Mouse (Mus musculus): ENCODE measurements around the gene Tspan18. TPM values are rescaled to one million over a fixed set of nuclear protein-coding genes. Genes with fewer than 3 reads are reported as not detected.

The Tspan18 gene
- polyA plus RNA-seq, 1 experiment from 2014 or later = 71.4 TPM

- no peak overlapping the region for H3K4me2 ChIP-seq (replicated peaks; ENCODE audit: low read depth, low read length)
- no peaks in the 10 kb centered on the region for H3K9me3 ChIP-seq (ENCODE audit: control insufficient read depth, low read length)
- WGBS = 23% methylated on average over 6 of the region's 7 CpGs
- no peak overlapping the region for H3K4me3 ChIP-seq (ENCODE audit: low read depth, low read length)
- no peaks in the 10 kb centered on the region for H3K27me3 ChIP-seq (ENCODE audit: control insufficient read depth, insufficient read depth, low read length)
- H3K27ac ChIP-seq (ENCODE audit: low read depth, low read length) = peak overlapping the region; percentile 79
- no peaks in the 10 kb centered on the region for H3K36me3 ChIP-seq (ENCODE audit: control insufficient read depth, insufficient read depth, low read length)
- no peak overlapping the region; the same call in 1 of the 2 replicates for H3K9ac ChIP-seq (ENCODE audit: low read depth, low read length)
- peaks cover 55% of the 10 kb centered on the region for H3K4me1 ChIP-seq (replicated peaks; ENCODE audit: control insufficient read depth, insufficient read depth, low read length)
- DNase-seq (ENCODE audit: low spot score) (peak; percentile 64), ATAC-seq (ENCODE audit: low FRiP score) (peak; percentile 21)
Observed at GRCm38 (mm10) chr2:93283481-93284293, 50.6 kb downstream of the Tspan18 start.

- peak overlapping the region; percentile 79 for H3K27ac ChIP-seq (ENCODE audit: low read depth, low read length)
- H3K9me3 ChIP-seq (ENCODE audit: control insufficient read depth, low read length) = no peaks in the 10 kb centered on the region
- WGBS = 87% methylated on average over 4 of the region's 4 CpGs
- H3K4me1 ChIP-seq (replicated peaks; ENCODE audit: control insufficient read depth, insufficient read depth, low read length) = peaks cover 59% of the 10 kb centered on the region
- no peaks in the 10 kb centered on the region for H3K36me3 ChIP-seq (ENCODE audit: control insufficient read depth, insufficient read depth, low read length)
- no peak overlapping the region for H3K4me3 ChIP-seq (ENCODE audit: low read depth, low read length)
- no peak for ATAC-seq (ENCODE audit: low FRiP score)
- H3K4me2 ChIP-seq (replicated peaks; ENCODE audit: low read depth, low read length) = no peak overlapping the region
- no peak overlapping the region for H3K9ac ChIP-seq (ENCODE audit: low read depth, low read length)
- no peak for DNase-seq (ENCODE audit: low spot score)
- no peaks in the 10 kb centered on the region for H3K27me3 ChIP-seq (ENCODE audit: control insufficient read depth, insufficient read depth, low read length)
Observed at GRCm38 (mm10) chr2:93282636-93283035, 51.7 kb downstream of the Tspan18 start.

GRCm38 (mm10) chr2:93281466-93281865, 52.8 kb downstream of the Tspan18 start:
- Histone ChIP-seq H3K36me3 (ENCODE audit: control insufficient read depth, insufficient read depth, low read length) (no peaks in the 10 kb centered on the region), H3K4me1 (replicated peaks; ENCODE audit: control insufficient read depth, insufficient read depth, low read length) (peaks cover 60% of the 10 kb centered on the region), H3K27ac (ENCODE audit: low read depth, low read length) (peak overlapping the region; percentile 91; the same call in 1 of the 2 replicates), H3K9me3 (ENCODE audit: control insufficient read depth, low read length) (no peaks in the 10 kb centered on the region), H3K27me3 (ENCODE audit: control insufficient read depth, insufficient read depth, low read length) (no peaks in the 10 kb centered on the region), H3K9ac (ENCODE audit: low read depth, low read length) (no peak overlapping the region), H3K4me2 (replicated peaks; ENCODE audit: low read depth, low read length) (no peak overlapping the region), H3K4me3 (ENCODE audit: low read depth, low read length) (no peak overlapping the region)
- ATAC-seq (ENCODE audit: low FRiP score) = no peak
- DNase-seq (ENCODE audit: low spot score) = no peak
- 85% methylated on average over 6 of the region's 6 CpGs for WGBS

- no peak overlapping the region for H3K4me3 ChIP-seq (ENCODE audit: low read depth, low read length)
- H3K27ac ChIP-seq (ENCODE audit: low read depth, low read length) = peak overlapping the region; percentile 91
- ATAC-seq (ENCODE audit: low FRiP score) (peak; percentile 51), DNase-seq (ENCODE audit: low spot score) (no peak)
- H3K4me1 ChIP-seq (replicated peaks; ENCODE audit: control insufficient read depth, insufficient read depth, low read length) = peaks cover 52% of the 10 kb centered on the region
- H3K4me2 ChIP-seq (replicated peaks; ENCODE audit: low read depth, low read length) = no peak overlapping the region
- 17% methylated on average over 2 of the region's 2 CpGs for WGBS
- H3K9ac ChIP-seq (ENCODE audit: low read depth, low read length) = 0 out of 2 replicates have a peak overlapping the region, but pooled peaks have one; percentile 23
- no peaks in the 10 kb centered on the region for H3K27me3 ChIP-seq (ENCODE audit: control insufficient read depth, insufficient read depth, low read length)
- no peaks in the 10 kb centered on the region for H3K9me3 ChIP-seq (ENCODE audit: control insufficient read depth, low read length)
- no peaks in the 10 kb centered on the region for H3K36me3 ChIP-seq (ENCODE audit: control insufficient read depth, insufficient read depth, low read length)
Observed at GRCm38 (mm10) chr2:93280117-93280620, 54.1 kb downstream of the Tspan18 start.

- Histone ChIP-seq H3K4me3 (ENCODE audit: low read depth, low read length) (no peak overlapping the region), H3K36me3 (ENCODE audit: control insufficient read depth, insufficient read depth, low read length) (no peaks in the 10 kb centered on the region), H3K27ac (ENCODE audit: low read depth, low read length) (peak overlapping the region; percentile 91), H3K9ac (ENCODE audit: low read depth, low read length) (peak overlapping the region; percentile 31; the same call in 1 of the 2 replicates), H3K4me2 (replicated peaks; ENCODE audit: low read depth, low read length) (no peak overlapping the region), H3K9me3 (ENCODE audit: control insufficient read depth, low read length) (no peaks in the 10 kb centered on the region), H3K27me3 (ENCODE audit: control insufficient read depth, insufficient read depth, low read length) (no peaks in the 10 kb centered on the region), H3K4me1 (replicated peaks; ENCODE audit: control insufficient read depth, insufficient read depth, low read length) (peaks cover 44% of the 10 kb centered on the region)
- peak; percentile 51 for DNase-seq (ENCODE audit: low spot score)
- peak; percentile 72 for ATAC-seq (ENCODE audit: low FRiP score)
- 16% methylated on average over 11 of the region's 11 CpGs for WGBS
Observed at GRCm38 (mm10) chr2:93278181-93278975, 55.9 kb downstream of the Tspan18 start.

GRCm38 (mm10) chr2:93277486-93277885, 56.8 kb downstream of the Tspan18 start:
- H3K9me3 ChIP-seq (ENCODE audit: control insufficient read depth, low read length) = no peaks in the 10 kb centered on the region
- ATAC-seq (ENCODE audit: low FRiP score) (no peak), DNase-seq (ENCODE audit: low spot score) (peak; percentile 22)
- no peaks in the 10 kb centered on the region for H3K27me3 ChIP-seq (ENCODE audit: control insufficient read depth, insufficient read depth, low read length)
- H3K27ac ChIP-seq (ENCODE audit: low read depth, low read length) = peak overlapping the region; percentile 91
- H3K4me3 ChIP-seq (ENCODE audit: low read depth, low read length) = no peak overlapping the region
- H3K4me2 ChIP-seq (replicated peaks; ENCODE audit: low read depth, low read length) = no peak overlapping the region
- peak overlapping the region; percentile 8; the same call in 1 of the 2 replicates for H3K9ac ChIP-seq (ENCODE audit: low read depth, low read length)
- no peaks in the 10 kb centered on the region for H3K36me3 ChIP-seq (ENCODE audit: control insufficient read depth, insufficient read depth, low read length)
- peaks cover 39% of the 10 kb centered on the region for H3K4me1 ChIP-seq (replicated peaks; ENCODE audit: control insufficient read depth, insufficient read depth, low read length)
- 28% methylated on average over 4 of the region's 4 CpGs for WGBS

- no peak overlapping the region for H3K4me2 ChIP-seq (replicated peaks; ENCODE audit: low read depth, low read length)
- H3K4me1 ChIP-seq (replicated peaks; ENCODE audit: control insufficient read depth, insufficient read depth, low read length) = peaks cover 37% of the 10 kb centered on the region
- DNase-seq (ENCODE audit: low spot score) = no peak
- H3K4me3 ChIP-seq (ENCODE audit: low read depth, low read length) = no peak overlapping the region
- no peak overlapping the region for H3K9ac ChIP-seq (ENCODE audit: low read depth, low read length)
- no peak overlapping the region for H3K27ac ChIP-seq (ENCODE audit: low read depth, low read length)
- 95% methylated on average over 7 of the region's 7 CpGs for WGBS
- no peaks in the 10 kb centered on the region for H3K9me3 ChIP-seq (ENCODE audit: control insufficient read depth, low read length)
- ATAC-seq (ENCODE audit: low FRiP score) = no peak
- H3K27me3 ChIP-seq (ENCODE audit: control insufficient read depth, insufficient read depth, low read length) = no peaks in the 10 kb centered on the region
- no peaks in the 10 kb centered on the region for H3K36me3 ChIP-seq (ENCODE audit: control insufficient read depth, insufficient read depth, low read length)
Observed at GRCm38 (mm10) chr2:93276026-93276425, 58.3 kb downstream of the Tspan18 start.

GRCm38 (mm10) chr2:93273916-93274315, 60.4 kb downstream of the Tspan18 start:
- DNase-seq (ENCODE audit: low spot score) = no peak
- H3K27me3 ChIP-seq (ENCODE audit: control insufficient read depth, insufficient read depth, low read length) = no peaks in the 10 kb centered on the region
- H3K36me3 ChIP-seq (ENCODE audit: control insufficient read depth, insufficient read depth, low read length) = no peaks in the 10 kb centered on the region
- no peak overlapping the region for H3K27ac ChIP-seq (ENCODE audit: low read depth, low read length)
- H3K4me2 ChIP-seq (replicated peaks; ENCODE audit: low read depth, low read length) = no peak overlapping the region
- H3K4me3 ChIP-seq (ENCODE audit: low read depth, low read length) = no peak overlapping the region
- H3K4me1 ChIP-seq (replicated peaks; ENCODE audit: control insufficient read depth, insufficient read depth, low read length) = peaks cover 18% of the 10 kb centered on the region
- no peaks in the 10 kb centered on the region for H3K9me3 ChIP-seq (ENCODE audit: control insufficient read depth, low read length)
- ATAC-seq (ENCODE audit: low FRiP score) = no peak
- no peak overlapping the region for H3K9ac ChIP-seq (ENCODE audit: low read depth, low read length)
- WGBS = 5% methylated on average over 1 of the region's 1 CpGs

Data from hindbrain, embryonic 11.5 days (tissue).